Mouse (Mus musculus): ENCODE data around the gene Uimc1.

- TF ChIP-seq POLR2A (IDR thresholded peaks at IDR 0.05; ENCODE audit: insufficient read length, low read depth) (no peak), MYOG (IDR thresholded peaks at IDR 0.05; ENCODE audit: control insufficient read depth in 1 of 3, insufficient read depth in 1 of 3, insufficient read length in 2 of 3, low read depth in 2 of 3) (no peak), TCF12 (IDR thresholded peaks at IDR 0.05; ENCODE audit: insufficient read depth, poor library complexity, severe bottlenecking) (no peak), USF1 (IDR thresholded peaks at IDR 0.05; ENCODE audit: low read depth) (no peak), E2F4 (IDR thresholded peaks at IDR 0.05; ENCODE audit: insufficient read depth) (no peak)
Measured at GRCm38 (mm10) chr13:55006415-55006742, 93.7 kb downstream of the Uimc1 start.
